Mouse (Mus musculus): Measurements from ENCODE around the gene Fcho1. TPM values are rescaled to one million over a fixed set of nuclear protein-coding genes. Genes with fewer than 3 reads are reported as not detected.
A peak's percentile ranks its signal among the peaks of the same experiment; 100 is the strongest.

The Fcho1 gene
- polyA plus RNA-seq, 1 experiment from 2014 or later, result 5.8 TPM

DNA sequence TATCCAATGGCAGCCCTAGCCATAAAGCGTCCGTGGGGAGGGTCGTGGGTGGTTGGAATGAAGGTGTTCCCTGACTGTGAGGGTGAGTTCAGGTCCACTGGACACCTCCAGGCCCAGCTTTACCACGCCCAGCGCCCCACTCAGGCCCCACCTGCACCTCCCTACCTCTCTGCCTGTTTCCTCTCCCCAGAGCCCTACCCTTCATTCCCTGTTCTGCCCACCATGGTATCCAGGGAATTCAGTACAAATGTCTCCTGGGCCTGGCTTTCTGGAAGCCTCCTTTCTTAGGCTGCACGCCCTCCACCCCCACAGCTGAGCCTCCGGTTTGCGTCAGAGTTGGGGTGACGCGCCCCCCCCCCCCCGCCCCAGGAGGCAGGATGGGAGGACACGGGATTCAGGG is 55.3 kb downstream of the Fcho1 start:
- peak overlapping the region; percentile 67 for H3K4me3 ChIP-seq (ENCODE audit: inconsistent target)
- H3K79me2 ChIP-seq (ENCODE audit: inconsistent target), result no peaks in the 10 kb centered on the region
- no peaks in the 10 kb centered on the region for H3K36me3 ChIP-seq (ENCODE audit: inconsistent target)
- WGBS (ENCODE audit: missing documents), result 49% methylated on average over 10 of the region's 12 CpGs
- H3K27ac ChIP-seq, result peak overlapping the region; percentile 48

DNA sequence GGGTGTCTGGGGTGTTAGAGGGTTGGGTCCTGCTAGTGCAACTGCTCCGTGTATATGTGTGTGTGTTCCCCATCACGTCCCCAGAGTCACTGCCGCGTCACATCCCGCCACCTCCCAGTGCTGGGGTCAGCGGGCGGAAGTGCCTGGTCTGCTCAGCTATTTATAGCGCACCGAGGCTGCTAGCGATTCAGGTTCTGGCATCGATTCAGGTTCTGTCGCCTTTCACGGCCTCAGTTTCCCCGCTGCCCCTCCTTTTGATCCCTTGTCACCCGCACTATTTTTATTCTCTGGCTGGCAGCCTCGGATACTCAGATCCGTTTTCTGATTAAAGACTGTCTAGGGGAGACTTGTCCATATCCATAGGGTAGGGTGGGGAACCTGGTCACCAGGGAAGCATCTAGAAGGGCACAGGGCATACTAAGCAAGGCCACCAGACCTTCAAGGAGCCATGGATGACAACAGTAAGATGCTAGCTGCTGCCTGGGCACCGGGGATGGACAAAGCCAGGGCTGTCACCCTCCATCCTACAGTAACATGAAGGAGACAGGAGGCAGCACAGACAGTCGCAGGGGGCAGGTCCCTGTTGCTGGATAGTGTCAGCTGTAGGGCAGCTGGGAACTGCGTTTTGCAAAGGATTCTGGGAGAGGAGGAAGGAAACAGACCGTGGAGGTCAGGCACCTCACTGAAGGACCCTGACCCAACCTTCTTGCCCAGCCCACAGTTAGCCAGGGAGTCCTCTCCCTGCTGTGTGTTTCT is 57.1 kb downstream of the Fcho1 start:
- Histone ChIP-seq H3K79me2 (ENCODE audit: inconsistent target) (no peaks in the 10 kb centered on the region), H3K27ac (peak overlapping the region; percentile 81), H3K4me3 (ENCODE audit: inconsistent target) (peak overlapping the region; percentile 17), H3K36me3 (ENCODE audit: inconsistent target) (no peaks in the 10 kb centered on the region)
- WGBS (ENCODE audit: missing documents), result 3% methylated on average over 21 of the region's 21 CpGs

DNA sequence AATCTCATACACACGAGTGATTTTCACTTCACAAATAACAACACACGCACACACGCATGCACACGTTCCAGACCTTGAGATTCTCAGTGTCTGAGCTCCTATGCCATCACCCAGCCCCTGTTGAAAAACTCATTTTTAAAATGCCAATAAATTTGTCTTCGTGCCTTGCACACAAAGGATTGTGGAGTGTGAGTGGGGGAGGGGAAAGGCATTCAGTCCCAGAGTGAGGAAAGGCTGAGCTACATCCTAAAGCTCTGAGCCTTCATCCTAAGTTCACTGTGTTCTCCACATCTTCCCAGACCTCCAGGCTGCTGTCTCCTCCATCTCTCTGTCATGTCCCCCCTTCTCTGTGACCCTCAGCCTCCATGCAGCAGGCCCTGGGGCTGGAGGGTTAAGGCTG is 58.3 kb downstream of the Fcho1 start:
- no peak overlapping the region for H3K4me3 ChIP-seq (ENCODE audit: inconsistent target)
- no peaks in the 10 kb centered on the region for H3K36me3 ChIP-seq (ENCODE audit: inconsistent target)
- 100% methylated on average over 5 of the region's 5 CpGs for WGBS (ENCODE audit: missing documents)
- H3K79me2 ChIP-seq (ENCODE audit: inconsistent target), result no peaks in the 10 kb centered on the region
- H3K27ac ChIP-seq, result peak overlapping the region; percentile 81

DNA sequence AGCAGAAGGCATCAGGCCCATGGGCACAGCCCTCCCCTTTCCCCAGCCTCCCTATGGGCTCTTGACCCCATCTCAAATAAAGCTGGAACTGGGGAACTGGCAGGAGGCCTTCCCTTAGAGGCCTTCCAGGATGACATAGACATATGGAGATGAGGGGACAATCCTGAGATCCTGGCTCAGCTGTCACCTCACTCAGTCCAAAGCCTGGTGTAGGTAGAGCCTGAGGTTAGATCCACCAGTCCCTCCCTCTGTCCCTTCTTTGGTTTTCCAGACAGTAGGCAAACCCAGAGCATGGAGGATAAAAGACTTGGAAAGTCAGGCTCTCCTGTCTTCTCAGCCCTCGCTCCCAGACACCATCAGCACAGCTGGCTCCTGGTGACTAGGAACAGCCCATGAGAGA is 58.7 kb downstream of the Fcho1 start:
- Histone ChIP-seq H3K27ac (peak overlapping the region; percentile 81), H3K36me3 (ENCODE audit: inconsistent target) (no peaks in the 10 kb centered on the region), H3K79me2 (ENCODE audit: inconsistent target) (no peaks in the 10 kb centered on the region), H3K4me3 (ENCODE audit: inconsistent target) (peak overlapping the region; percentile 29; the same call in 1 of the 2 replicates)
- WGBS (ENCODE audit: missing documents), result 90% methylated on average over 1 of the region's 1 CpGs

DNA sequence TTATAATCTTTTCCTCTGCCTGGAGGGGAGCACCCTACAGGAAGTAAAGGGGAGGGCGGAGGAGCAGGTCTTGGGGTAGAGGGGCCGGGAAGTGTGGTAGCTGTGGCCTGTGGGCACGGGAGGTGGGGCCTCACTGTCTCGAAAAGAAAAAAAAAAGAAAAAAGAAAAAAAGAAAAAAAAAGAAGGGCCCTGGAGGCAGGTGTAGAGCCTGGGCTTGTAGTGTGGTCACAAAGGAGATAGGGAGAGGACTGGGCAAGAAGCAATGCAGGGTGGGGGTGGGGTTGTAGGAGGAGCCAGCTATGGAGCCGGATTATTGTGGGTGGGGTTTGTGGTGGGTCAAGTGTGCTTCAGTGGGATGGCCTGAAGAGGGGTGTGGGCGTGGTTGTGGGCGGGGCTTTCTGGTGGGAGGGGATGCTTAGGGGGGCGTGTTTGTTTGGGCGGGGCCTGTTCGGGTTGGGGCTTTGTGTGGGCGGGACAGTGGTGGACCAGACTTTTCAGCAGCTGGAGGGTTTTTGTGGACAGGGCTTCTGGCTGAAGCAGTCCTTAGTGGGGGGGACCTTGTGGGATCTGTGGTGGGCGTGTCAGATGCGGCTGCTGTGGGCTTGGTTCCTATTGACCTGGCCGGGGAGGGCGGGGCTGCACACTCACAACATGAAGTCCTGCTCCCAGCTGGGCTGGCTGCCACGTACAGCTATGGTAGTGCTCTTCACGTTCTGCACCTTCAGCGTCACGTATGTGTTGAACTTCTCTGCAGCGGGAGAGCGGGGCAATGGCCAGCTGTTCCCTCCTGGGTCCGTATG is 60.0 kb downstream of the Fcho1 start:
- Histone ChIP-seq H3K36me3 (ENCODE audit: inconsistent target) (no peaks in the 10 kb centered on the region), H3K4me3 (ENCODE audit: inconsistent target) (peak overlapping the region; percentile 29), H3K79me2 (ENCODE audit: inconsistent target) (no peaks in the 10 kb centered on the region), H3K27ac (peak overlapping the region; percentile 81)
- 9% methylated on average over 18 of the region's 22 CpGs for WGBS (ENCODE audit: missing documents)

DNA sequence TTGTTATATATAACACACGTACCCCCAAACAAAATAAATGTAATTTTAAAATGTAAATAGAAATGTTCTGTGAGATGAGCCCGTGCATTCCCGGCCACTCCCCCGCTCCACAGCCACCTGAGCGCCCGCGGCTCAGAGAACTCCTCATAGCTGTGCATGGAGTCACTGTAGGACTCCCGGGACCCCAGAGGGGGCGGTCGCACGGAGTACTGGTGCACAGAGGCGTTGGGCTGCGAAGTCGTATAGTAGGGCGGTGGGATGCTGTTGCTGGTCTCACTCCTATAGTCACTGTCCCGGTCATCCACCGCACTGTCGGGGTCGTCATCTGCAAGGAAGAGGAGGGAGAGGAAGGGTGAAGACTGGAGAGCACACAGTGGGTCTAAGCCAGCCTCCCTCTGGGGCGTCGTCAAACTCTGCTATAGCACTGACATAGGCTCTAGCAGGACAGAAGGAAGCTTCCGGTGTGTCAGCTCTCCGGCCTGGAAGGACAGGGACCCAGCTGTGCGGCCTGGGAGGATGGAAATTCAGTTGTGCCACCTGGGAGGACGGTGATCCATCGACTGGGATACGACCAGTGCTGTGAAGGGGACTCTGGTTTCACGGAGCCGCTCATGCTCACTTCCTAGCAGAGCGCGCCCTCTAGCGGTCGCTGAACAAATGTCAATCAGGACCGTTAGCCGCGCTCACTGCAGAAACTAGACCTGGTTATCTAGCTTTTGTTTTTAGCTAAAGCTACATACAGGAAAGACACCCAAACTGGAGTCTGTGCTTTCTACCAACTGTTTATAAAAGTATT is 65.0 kb downstream of the Fcho1 start:
- H3K36me3 ChIP-seq (ENCODE audit: inconsistent target), result no peaks in the 10 kb centered on the region
- no peaks in the 10 kb centered on the region for H3K79me2 ChIP-seq (ENCODE audit: inconsistent target)
- H3K4me3 ChIP-seq (ENCODE audit: inconsistent target), result no peak overlapping the region
- WGBS (ENCODE audit: missing documents), result 22% methylated on average over 36 of the region's 36 CpGs
- H3K27ac ChIP-seq, result no peak overlapping the region

DNA sequence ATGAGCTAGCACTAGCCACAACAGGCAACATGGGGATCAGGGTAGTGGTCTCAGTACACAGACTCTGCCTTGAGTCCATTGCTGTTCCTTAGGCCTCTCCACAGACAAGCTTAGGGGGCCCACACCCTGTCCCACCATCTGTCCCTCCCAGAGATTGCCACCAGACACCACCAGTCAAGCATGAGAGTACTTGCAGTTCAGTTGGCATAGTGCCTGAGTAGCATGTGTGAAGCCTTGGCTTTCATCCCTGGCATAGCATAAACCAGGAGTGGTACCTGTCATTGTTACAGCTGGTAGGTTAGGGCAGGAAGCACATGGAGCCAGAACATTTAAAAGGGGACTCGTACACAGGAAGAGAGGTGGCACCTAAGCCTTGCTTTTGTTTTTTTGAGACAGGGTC is 65.8 kb downstream of the Fcho1 start:
- H3K4me3 ChIP-seq (ENCODE audit: inconsistent target), result no peak overlapping the region
- WGBS (ENCODE audit: missing documents), result 77% methylated on average over 1 of the region's 1 CpGs
- no peak overlapping the region for H3K27ac ChIP-seq
- no peaks in the 10 kb centered on the region for H3K36me3 ChIP-seq (ENCODE audit: inconsistent target)
- H3K79me2 ChIP-seq (ENCODE audit: inconsistent target), result no peaks in the 10 kb centered on the region

DNA sequence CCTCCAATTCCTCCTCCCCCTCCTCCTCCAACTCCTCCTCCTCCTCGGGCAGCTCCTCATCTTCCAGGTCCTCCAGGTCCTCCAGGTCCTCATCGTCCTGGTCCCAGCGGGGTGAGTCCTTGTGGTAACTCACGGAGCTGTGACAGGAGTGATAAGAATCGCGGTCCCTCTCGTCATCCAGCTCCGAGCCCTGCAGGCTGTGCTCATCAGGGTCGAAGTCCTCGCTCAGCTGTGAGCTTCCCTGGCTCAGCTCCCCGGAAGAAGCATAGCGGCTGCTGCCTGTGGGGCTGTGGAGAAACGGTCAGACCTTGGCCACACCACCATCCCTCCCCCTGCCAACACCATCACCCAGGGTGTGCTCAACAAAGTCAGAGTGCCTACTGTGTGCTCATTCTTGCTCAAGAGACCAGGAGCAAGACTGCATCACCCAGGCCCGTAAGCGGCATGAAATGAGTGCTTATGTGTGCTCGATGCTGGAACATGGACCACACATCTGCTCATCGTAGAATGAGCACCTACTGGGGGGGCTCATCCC is 66.9 kb downstream of the Fcho1 start:
- H3K79me2 ChIP-seq (ENCODE audit: inconsistent target), result no peaks in the 10 kb centered on the region
- WGBS (ENCODE audit: missing documents), result 29% methylated on average over 15 of the region's 17 CpGs
- no peak overlapping the region for H3K4me3 ChIP-seq (ENCODE audit: inconsistent target)
- no peaks in the 10 kb centered on the region for H3K36me3 ChIP-seq (ENCODE audit: inconsistent target)
- no peak overlapping the region for H3K27ac ChIP-seq

Other genes starting within 250 kb of the Fcho1 start
- 3.4 to 7.2 TPM (median 6.4 TPM) in 3 replicates for gene Ano8, start 239.8 kb downstream of the Fcho1 start, polyA plus RNA-seq (2018)
- 4.0 to 12.7 TPM (median 11.4 TPM) in 3 replicates for gene Gtpbp3, start 237.6 kb downstream of the Fcho1 start, polyA plus RNA-seq (2018)
- 0.28 to 0.96 TPM in 2 of 3 replicates, not detected in the other for gene Plvap, start 214.0 kb downstream of the Fcho1 start, polyA plus RNA-seq (2018)
- gene Ccdc194, start 200.0 kb downstream of the Fcho1 start, polyA plus RNA-seq (2018), result 0.12 to 0.17 TPM in 2 of 3 replicates, not detected in the other
- gene Bst2, start 188.3 kb downstream of the Fcho1 start, polyA plus RNA-seq (2018), result 155 to 1,074 TPM (median 938 TPM) in 3 replicates
- 30.1 to 92.7 TPM (median 76.2 TPM) in 3 replicates for gene Mvb12a, start 182.8 kb downstream of the Fcho1 start, polyA plus RNA-seq (2018)
- gene Tmem221, start 166.8 kb downstream of the Fcho1 start, polyA plus RNA-seq (2018), result 3.2 to 9.9 TPM (median 8.7 TPM) in 3 replicates
- gene Nxnl1, start 159.1 kb downstream of the Fcho1 start, polyA plus RNA-seq (2018), result not detected in 3 replicates
- gene Slc27a1, start 156.8 kb downstream of the Fcho1 start, polyA plus RNA-seq (2018), result 59.7 to 109 TPM (median 64.8 TPM) in 3 replicates
- gene Pgls, start 133.5 kb downstream of the Fcho1 start, polyA plus RNA-seq (2018), result 36.7 to 133 TPM (median 114 TPM) in 3 replicates
- 0.53 to 1.2 TPM (median 0.94 TPM) in 3 replicates for gene Fam129c, start 128.1 kb downstream of the Fcho1 start, polyA plus RNA-seq (2018)
- 108 to 170 TPM (median 143 TPM) in 3 replicates for gene Colgalt1, start 114.7 kb downstream of the Fcho1 start, polyA plus RNA-seq (2018)
- 0.98 to 1.4 TPM (median 1.4 TPM) in 3 replicates for gene Unc13a, start 54.0 kb downstream of the Fcho1 start, polyA plus RNA-seq (2018)
- 10.8 to 16.4 TPM (median 11.3 TPM) in 3 replicates for gene Jak3, start 49.4 kb downstream of the Fcho1 start, polyA plus RNA-seq (2018)
- 0.64 to 0.95 TPM (median 0.93 TPM) in 3 replicates for gene Insl3, start 36.5 kb downstream of the Fcho1 start, polyA plus RNA-seq (2018)
- 13.1 to 16.5 TPM (median 14.2 TPM) in 3 replicates for gene B3gnt3, start 23.9 kb downstream of the Fcho1 start, polyA plus RNA-seq (2018)
- gene Zfp709, start 156.3 kb upstream of the Fcho1 start, polyA plus RNA-seq (2018), result 8.3 to 10.1 TPM (median 9.2 TPM) in 3 replicates
- gene Zfp882, start 182.9 kb upstream of the Fcho1 start, polyA plus RNA-seq (2018), result 0.77 to 1.7 TPM (median 1.1 TPM) in 3 replicates
- gene Zfp617, start 182.9 kb upstream of the Fcho1 start, polyA plus RNA-seq (2018), result 11.8 to 35.6 TPM (median 15.9 TPM) in 3 replicates
- 8.4 to 12.3 TPM (median 9.8 TPM) in 3 replicates for gene Zfp961, start 225.3 kb upstream of the Fcho1 start, polyA plus RNA-seq (2018)